Mouse (Mus musculus) B cell, adult 2 months (primary cell): ENCODE results near the gene Gpr89.

Experiments
- DNase-seq, 2 experiments: peaks; one replicate each; pipeline ENCODE4 v3.0.0; 2022

Gpr89 gene

DNA sequence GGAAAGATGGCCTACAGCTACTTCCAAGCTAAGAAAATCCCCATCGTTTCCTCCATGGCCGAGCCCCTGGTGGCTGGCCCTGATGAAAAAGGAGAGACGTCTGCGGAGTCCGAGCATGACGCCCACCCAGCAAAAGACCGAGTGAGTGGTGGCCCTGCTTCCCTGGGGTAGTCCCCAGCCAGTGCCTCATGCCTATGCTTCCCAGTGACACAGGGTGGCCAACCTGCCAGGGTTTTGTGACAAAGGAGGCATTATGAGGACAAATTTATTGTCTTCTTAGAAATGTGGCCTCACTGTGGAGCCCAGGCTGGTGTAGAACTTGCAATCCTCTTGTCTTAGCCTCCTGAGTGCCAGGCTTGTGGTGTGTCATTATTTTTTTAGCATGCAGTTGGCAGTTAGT, 36.1 kb downstream of the Gpr89 start:
- DNase-seq = no peak

DNA sequence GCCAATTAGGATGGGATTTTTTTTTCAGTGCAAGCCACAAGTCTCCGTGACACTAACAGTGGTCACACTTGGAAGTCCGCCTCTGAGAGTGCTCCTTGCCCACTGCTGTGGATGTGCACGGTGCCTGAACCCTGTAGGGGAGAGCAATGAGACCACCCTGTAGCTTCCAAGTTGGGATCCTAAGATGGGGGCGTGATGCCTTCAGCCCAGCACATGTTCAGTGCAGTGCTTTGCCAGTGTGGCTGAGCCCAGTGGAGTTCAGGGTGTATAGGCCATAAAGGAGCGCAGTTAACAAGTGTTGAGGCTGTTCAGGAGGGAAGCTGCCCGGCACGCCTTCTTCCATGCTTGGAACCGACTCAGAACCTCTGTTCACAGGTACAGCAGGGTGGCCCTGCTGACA, 36.6 kb downstream of the Gpr89 start:
- DNase-seq = no peak

DNA sequence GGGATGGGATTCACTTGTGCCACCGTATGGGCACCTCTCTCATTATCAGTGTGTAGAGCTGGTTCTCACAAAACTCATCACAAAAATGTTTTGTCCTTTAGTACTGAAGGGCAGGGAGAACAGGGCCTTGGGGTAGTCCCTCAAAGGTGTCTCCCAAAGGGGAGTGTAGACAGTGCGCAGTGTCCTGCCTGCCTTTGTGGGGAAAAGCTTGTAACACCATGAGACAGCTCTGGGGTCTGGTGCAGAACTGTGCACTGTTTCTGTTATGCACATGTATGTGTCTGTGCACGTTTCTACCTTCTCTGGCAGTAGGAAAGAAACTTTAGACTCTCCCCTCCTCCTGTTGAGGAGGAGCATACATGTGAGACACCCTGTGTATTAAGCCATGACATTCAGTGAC, 37.3 kb downstream of the Gpr89 start:
- no peak for DNase-seq

DNA sequence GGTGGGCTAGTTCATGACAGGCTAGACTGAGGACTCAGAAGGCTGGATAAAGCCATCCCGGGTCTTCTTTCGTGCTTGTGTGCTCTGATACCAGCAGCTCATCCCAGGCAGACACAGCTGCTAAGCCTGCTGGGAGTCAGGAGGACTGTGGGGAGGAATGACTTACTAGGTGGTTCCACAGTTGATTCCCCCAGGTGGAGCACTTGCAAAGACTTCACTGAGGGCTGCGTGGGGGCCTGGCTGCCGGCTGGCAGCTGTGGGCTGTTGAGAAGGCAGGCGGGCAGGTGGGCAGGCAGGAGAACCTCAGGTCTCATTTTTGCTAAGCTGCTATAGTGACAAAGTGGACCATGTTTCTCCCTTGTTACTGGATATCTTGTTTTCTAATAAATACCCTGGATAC, 44.6 kb downstream of the Gpr89 start:
- no peak for DNase-seq

DNA sequence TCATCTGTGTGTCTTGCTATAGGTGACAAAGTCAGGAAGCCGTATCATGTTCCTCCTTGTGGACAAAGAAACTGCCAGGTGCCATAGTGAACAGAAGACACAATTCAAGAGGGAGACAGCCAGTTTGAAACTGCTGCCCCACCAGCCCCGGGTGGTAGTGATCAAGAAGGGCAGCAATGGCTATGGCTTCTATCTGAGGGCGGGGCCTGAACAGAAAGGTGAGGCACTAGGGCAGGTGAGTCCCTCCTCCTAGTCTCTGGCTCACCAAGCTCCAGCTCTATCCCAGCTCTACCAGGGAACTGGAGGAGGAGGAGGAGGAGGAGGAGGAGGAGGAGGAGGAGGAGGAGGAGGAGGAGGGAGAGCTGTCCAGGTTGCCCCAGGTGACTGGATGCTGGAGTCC, 49.3 kb downstream of the Gpr89 start:
- no peak for DNase-seq

DNA sequence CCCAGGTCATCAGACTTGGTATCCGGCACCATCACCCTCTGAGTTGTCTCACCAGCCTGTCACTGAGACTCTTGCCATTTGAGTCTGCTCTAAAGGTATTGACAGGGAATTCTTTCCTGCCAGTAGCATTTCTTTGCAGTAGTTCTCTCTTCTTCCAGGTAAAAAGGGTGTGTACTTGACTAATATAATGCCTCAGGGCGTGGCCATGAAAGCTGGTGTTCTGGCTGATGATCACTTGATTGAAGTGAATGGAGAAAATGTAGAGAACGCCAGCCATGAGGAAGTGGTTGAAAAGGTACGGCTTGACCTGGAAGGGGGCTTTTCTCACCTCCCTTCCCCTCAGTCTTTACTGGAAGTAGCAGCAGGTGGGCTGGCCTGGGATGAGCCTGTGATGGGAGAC, 50.8 kb downstream of the Gpr89 start:
- no peak for DNase-seq

DNA sequence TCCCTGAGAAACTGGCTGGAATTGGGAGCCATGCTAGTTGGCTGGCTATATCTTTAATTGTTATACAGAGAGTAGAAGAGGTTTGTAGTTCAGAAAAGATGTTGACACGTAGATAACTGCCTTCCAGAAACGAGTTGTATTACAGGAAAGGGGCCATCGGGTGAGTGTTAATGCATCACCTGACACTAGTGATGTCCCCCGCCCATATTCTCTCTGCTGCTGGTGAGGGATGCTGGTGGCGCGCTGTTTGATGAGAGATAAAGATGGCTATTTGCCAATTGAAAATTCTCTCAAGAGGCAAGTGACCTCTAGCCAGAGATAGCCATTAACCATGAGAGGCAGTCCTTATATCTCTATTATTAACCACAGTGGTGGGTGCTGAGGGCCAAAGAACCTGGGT, 52.6 kb downstream of the Gpr89 start:
- DNase-seq = no peak

DNA sequence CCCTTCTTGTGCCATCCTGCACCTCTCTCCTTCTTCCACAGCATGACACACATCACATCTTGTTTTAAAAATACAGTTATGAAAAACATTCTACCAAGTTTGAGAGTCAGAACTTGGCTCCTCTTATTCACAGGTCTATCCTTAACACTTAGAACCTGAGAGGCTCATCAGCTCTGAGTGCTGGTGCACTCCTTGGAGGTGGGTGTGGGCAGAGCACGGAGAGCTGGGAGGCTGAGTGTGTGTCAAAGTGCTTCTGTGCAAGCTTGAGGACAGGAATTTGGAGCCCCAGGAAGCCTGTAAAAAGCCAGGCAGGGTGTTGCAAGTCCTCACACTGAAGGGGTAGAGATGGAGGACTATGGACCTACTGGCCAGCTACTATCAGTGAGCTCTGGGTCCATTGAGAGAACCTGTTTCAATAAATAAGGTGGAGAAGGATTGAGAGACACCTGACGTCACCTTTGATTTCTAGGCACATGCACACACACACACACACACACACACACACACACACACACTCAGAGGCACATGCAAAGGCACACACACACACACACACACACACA, 55.9 kb downstream of the Gpr89 start:
- DNase-seq = no peak

DNA sequence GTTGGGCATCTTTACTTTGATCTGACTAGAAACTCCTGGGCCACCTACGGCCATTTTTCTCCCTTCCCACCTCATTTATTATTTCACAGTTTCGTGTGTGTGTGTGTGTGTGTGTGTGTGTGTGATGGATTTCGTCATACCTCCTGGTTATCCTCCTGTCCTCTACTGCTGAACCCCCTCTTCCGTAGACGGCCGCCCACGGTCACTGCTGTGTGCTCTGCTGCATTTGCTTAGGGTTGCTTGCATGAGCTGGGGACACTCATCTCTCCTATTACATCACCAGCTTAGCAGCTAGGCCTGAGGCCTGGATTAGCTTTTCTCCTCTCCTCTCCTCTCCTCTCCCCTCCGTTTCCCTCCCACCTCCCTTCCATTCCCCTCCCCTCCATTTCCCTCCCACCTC, 56.7 kb downstream of the Gpr89 start:
- DNase-seq = no peak

DNA sequence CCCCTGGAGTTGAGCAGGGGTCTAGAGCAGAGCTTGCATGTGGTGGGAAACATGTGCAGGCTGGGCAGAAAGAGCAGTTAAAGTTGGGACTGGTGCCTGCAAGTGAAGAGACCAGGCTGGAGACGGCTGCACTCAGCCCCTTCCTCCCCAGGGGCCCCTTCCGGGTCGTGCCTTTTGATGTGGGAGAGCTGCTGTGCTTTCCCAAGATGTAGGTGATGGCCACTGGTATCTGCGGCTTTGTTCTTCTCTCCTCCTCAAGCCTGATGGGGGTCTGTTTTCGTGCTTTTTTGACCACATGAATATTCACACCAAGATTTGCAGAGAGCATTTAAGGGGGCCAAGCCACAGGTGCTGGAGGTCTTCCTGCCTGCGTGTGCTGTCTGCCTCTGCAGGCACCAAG, 57.5 kb downstream of the Gpr89 start:
- DNase-seq = no peak

DNA sequence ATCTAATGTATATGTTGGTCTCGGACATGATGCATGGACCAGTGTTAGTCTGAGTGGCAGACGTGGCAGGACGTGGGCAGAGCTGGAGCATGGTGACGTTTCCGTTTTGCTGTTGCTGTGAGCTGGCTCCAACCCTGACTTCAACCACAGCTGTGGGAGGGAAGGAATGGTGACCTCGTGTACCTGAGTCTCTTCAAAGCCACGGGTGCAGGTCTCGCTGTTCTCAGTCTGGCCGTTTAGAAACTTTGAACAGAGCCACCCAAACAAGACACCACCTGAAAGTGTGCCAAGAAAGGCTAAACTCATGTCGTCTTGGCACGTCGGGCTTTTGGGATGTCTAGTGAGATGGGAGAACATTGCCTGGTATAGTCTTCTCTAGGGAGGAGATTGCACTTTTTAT, 58.2 kb downstream of the Gpr89 start:
- DNase-seq = no peak

DNA sequence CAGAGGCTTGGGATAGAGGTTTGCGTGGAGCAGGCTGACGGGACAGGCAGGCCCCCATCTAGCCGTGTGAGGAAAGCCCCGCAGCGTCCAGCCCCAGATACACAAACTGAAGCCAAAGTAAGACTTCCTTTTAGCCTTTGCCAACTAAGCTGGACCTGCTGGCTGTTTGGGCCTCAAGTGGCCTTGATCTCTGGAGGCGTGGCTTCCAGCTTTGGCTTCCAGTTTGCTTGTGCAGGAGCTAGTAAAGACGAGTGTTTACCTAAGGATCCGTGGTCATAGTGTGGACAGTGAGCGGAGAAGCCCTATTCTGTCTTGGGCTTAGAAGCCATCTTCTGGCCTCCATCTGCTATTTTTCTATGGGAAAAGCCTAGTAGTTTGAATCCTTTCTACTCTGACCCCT, 59.3 kb downstream of the Gpr89 start:
- DNase-seq = no peak

DNA sequence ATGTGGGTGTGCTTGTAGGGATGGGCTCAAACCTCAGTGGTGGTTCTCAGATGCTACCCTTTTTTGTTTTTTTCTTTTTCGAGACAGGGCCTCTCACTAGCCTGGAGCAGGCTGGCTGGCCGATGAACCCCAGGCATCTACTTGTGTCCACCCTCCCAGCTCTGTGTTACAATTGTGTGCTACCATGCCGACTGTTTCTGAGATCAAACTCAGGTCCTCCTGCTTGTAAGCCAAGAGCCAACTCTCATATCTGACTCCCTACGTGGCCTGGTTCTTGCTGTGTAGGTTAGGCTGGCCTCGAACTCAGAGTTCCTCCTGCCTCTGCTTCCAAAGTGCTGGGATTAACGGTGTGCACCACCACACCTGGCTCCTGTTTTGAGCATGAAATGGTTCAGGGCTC, 60.0 kb downstream of the Gpr89 start:
- DNase-seq = no peak

DNA sequence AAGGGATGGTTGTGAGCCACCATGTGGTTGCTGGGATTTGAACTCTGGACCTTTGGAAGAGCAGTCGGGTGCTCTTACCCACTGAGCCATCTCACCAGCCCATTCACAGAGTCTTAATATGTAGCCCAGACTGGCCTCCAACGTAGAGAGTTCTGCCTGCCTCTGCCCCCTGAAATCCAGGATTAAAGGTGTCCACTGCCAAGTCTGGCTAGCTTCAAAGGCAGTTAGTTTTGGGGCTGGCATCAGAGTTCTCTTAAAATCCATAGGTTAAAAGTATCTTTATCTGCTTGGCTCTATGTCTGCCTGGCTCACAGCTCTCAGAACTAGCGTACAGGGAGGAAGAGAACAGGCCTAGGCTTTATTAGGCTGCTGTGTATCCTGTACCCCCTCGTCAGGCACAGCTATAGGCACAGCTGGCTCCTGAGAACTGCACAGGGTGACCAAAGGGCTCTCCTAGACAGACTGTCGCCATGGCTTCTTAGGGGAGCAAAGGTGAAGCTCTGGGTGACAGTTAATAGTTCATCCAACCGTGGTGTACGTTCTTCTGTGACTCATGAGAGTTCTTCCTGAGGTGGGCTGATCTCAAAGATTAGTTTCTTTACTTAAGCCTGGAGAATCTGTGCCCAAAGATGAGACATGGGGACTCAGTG, 66.0 kb downstream of the Gpr89 start:
- no peak for DNase-seq

DNA sequence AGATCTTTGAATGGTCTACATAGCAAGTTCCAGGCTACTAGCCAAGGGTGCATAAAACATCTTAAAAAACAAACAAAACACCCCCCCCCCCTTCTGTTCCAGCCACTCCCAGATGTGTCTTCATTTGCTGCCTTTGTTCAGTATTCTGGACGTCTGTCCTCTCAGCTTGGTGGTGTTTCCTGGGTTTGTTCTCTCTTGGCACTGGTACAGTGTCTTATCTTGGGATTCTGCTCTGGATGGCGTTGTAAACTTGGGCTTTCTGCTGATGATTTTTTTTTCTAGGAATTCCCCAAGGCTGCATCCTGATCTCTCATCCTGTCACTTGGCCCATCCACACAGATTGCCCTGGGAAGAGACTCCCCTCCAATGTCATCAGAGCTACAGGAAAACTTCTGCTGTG, 68.7 kb downstream of the Gpr89 start:
- DNase-seq = no peak

DNA sequence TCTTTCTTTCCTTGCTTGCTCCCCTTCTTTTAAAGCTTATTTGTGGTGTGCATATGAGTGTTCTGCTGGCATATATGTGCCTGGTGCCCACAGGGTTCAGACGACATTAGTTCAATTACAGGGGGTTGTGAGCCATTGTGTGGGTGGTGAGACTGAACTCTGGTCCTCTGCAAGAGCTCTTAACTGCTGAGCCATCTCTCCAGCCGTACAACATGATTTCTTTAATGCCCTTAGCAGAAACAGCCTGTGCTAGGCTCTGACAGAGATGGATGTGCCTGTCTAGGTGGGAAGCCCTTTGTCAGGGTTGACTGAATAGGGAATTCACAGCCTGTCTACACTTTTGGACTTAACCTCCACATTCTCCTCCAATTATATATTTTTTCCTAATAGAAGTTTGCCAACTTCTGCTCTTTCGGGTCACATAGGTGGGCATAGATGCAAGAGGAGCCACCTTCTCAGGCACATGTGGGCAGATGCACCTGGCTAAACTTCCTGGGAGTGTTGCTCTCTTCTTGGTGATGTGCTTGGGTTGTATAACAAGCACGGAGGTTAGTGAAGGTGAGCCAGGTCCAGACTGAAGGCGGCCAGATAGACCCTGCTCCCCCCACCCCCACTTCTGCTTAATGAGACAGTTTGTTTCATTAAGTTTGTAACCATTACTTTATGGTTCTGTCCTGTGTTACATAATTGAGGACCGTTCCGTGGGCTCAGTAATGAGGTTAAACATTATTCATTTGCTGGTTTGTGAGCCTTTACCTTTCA, 70.4 kb downstream of the Gpr89 start:
- DNase-seq = no peak

DNA sequence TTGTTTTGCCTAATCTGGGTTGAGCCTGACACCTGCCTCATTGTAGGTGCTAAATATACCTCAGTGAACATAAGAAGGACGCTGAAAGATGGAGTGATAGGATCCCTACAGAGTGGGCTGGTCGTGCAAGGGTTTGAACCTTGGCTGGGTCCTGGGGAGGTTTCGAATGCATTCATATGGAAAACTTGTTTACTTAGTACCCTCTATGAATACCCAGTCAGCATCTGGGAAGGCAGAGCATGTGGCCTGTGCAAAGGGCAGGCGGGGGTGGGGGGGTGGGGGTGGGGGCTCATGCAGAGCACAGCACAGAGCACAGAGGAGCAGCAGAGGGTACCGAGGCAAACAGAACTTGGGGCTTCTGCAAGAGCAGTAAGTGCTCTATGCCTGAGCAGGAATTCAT, 72.2 kb downstream of the Gpr89 start:
- DNase-seq = no peak

DNA sequence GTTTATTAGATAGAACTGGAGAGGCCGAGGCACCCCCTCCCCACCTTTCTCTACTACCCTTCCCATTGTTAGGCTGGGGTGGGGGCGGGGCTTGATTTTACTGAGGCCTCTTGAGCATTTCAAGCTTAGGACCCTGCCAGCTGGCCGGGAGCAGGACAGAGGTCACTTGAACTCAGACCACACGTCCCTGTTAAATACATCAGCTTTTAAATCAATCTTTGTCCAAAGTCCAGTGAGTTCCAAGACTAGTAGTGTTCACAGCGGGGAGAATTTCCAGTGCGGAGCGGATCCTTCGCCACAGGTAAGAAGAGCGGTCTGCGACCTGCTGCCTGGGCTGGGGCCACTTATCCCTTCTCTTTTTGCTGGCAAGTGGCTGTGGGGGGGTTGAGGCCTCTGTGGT, 75.3 kb downstream of the Gpr89 start:
- no peak for DNase-seq

DNA sequence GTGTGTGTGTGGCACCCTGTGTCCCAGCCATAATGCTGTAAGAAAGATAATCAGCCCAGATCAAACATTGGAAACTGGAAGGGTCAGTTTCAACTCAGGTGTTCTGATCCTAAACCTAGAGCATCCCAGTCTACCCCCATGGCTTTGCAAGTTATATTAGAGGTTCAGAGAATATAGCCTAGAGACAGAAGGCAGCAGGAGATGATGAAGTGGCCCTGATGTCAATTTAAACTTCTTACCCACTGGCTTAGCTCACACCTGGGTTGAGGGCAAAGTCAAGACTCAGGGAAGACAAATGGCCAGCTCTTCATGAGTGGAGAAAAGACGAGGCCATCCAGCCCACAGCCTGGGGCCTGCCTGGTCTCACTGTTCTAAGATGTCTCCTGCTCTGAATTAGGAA, 76.2 kb downstream of the Gpr89 start, which contains the start of the genes Pdzk1 and Cd160:
Gene Pdzk1, plus strand, starts transcription at position 301 of the 400 bp plus-strand sequence.
Gene Cd160, minus strand, starts transcription at position 368 of the 400 bp plus-strand sequence.
- no peak for DNase-seq

DNA sequence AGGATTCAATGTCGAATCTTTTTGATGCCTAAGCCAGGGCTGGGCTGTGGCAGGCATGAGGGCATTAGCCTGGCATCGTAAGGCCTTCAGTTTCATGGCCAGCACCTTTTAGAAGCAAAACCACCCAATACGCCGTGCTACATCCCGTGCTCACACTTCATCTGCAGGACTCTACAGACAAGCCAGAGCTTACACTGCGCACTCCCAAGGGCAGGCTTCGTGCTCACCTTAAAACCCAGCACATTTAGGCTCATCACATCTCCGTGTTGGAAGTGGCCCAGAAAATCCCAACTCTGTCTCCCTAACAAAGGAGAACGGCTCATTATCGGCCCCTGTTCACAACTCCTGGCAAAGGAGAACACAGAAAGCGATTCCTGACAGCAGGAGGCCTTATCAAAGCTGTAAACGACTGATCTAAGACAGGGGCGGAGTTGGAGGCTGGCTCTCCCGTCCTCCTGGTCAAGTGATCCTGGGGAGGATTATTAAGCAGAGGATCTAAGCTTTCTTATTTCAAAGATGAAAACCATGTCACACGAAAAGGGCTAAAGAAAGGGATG, 76.8 kb downstream of the Gpr89 start:
- DNase-seq = no peak

DNA sequence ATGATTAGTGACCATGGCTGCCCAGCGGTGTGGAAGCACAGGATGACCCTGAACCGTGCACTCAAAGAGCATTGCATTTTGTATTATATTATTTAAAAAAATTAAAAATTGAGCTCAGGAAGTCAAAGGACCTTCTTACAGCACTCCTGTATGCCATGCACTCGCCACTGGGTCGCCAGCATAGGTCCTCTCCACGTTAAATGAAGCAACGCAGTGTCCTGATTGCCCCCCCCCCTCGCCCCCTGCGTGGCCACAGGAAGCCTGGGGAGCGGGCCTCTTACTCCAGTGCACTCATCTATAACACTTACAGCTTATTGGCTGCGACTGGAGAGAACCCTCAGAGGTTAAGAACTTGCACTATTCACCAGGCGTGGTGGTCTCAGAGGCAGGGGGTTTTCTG, 79.9 kb downstream of the Gpr89 start:
- no peak for DNase-seq

DNA sequence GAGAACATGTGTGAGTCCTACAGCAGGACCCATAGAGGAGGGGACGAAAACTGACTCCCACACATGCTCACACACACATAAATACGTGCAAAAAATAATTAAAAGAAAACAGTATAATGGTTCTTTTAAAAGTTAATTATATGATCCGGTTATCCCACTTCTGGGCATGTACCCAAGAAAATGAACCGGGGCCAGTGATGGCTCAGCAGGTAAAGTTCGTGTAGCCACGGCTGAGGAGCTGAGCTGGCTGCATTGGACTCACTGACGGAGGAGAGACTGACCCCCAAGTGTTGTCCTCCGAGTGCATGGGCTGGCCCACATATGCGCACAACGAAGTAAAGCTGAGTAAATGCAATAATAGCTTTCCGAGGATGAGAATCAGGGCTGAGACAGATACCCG, 80.5 kb downstream of the Gpr89 start:
- no peak for DNase-seq

DNA sequence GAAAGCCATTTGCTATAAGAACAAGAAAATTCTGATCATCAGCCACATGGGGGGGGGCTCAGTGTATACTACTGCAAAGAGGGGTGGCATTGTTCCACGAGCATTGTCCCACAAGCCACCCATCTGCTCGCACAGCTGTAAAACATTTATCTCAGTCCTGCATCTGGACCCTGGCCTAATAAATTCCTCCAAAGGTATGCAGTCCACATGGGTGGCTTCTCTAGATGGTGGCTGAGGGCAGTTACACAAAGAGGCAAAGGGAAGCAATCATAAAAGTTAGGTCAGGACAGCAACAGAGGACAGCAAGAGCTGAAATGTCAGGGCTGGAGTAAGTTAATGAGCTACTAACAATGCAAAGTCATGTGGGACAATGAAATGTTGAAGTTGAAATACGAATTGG, 81.4 kb downstream of the Gpr89 start:
- no peak for DNase-seq

DNA sequence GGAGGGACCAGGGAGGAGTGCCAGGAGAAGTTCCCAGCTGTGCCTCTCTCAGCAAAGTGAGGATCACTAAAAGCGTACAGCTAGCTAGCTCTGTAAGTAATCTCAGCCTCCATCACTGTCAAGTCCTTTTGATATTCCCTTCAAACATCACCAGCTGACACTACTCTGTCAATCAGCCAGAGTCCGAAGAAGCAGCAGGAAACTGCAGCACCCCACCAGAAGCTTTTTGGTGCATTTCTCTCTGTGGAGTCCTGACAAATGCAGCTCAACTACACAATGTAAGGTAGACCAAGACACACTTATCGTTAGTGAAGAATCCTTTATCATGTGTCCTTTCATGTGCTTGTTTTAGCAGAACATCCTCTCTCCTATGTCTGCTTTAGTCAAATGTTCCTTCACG, 83.6 kb downstream of the Gpr89 start:
- no peak for DNase-seq
